Mouse (Mus musculus): ENCODE results near the gene Olfr463. TPM values are rescaled to one million over a fixed set of nuclear protein-coding genes. Genes with fewer than 3 reads are reported as not detected.

The Olfr463 gene
- polyA plus RNA-seq, 1 experiment = not detected

GRCm38 (mm10) chr11:87852690-87853596 lies 44.2 kb downstream of the Olfr463 start, which contains the start of gene Mks1:
Gene Mks1 (plus strand): TSS chr11:87853215.
- no peak for TF ChIP-seq GATA1 (IDR thresholded peaks at IDR 0.05; ENCODE audit: borderline replicate concordance, low read length)
- TF ChIP-seq FLI1 (IDR thresholded peaks at IDR 0.05; ENCODE audit: low read length) = no peak
- H3K36me3 ChIP-seq (replicated peaks; ENCODE audit: low read length) = peaks cover 18% of the 10 kb centered on the region
- H3K4me3 ChIP-seq (replicated peaks) = peak within 1 kb of the TSS; percentile 93
- H3K9me3 ChIP-seq = no peaks in the 10 kb centered on the region
- H3K4me1 ChIP-seq = peaks cover 16% of the 10 kb centered on the region
- peaks cover 16% of the 10 kb centered on the region for H3K27me3 ChIP-seq (replicated peaks)

GRCm38 (mm10) chr11:87847884-87848283 lies 49.3 kb downstream of the Olfr463 start:
- TF ChIP-seq GATA1 (IDR thresholded peaks at IDR 0.05; ENCODE audit: borderline replicate concordance, low read length) = no peak
- no peak for TF ChIP-seq FLI1 (IDR thresholded peaks at IDR 0.05; ENCODE audit: low read length)
- H3K4me1 ChIP-seq = peaks cover 7% of the 10 kb centered on the region
- peaks cover 14% of the 10 kb centered on the region for H3K27me3 ChIP-seq (replicated peaks)
- no peaks in the 10 kb centered on the region for H3K36me3 ChIP-seq (replicated peaks; ENCODE audit: low read length)
- H3K4me3 ChIP-seq (replicated peaks) = no peak overlapping the region
- H3K9me3 ChIP-seq = no peaks in the 10 kb centered on the region

GRCm38 (mm10) chr11:87846968-87847600 lies 50.1 kb downstream of the Olfr463 start:
- no peaks in the 10 kb centered on the region for H3K36me3 ChIP-seq (replicated peaks; ENCODE audit: low read length)
- no peak for TF ChIP-seq FLI1 (IDR thresholded peaks at IDR 0.05; ENCODE audit: low read length)
- no peak for TF ChIP-seq GATA1 (IDR thresholded peaks at IDR 0.05; ENCODE audit: borderline replicate concordance, low read length)
- no peak overlapping the region for H3K4me3 ChIP-seq (replicated peaks)
- H3K9me3 ChIP-seq = no peaks in the 10 kb centered on the region
- H3K27me3 ChIP-seq (replicated peaks) = peaks cover 15% of the 10 kb centered on the region
- H3K4me1 ChIP-seq = peaks cover 3% of the 10 kb centered on the region; the same call in 1 of the 2 replicates

Other genes starting within 250 kb of the Olfr463 start
- gene Rnf43, start 234.7 kb downstream of the Olfr463 start, polyA plus RNA-seq (2012; ENCODE audit: insufficient read depth, low replicate concordance) = 1.0 and 2.7 TPM in 2 replicates
- 5.6 and 15.5 TPM in 2 replicates for gene Supt4a, start 159.8 kb downstream of the Olfr463 start, polyA plus RNA-seq (2012; ENCODE audit: insufficient read depth, low replicate concordance)
- gene Tspoap1, start 136.8 kb downstream of the Olfr463 start, polyA plus RNA-seq (2012; ENCODE audit: insufficient read depth, low replicate concordance) = 12.9 and 13.9 TPM in 2 replicates
- 30.8 and 297 TPM in 2 replicates for gene Mpo, start 103.8 kb downstream of the Olfr463 start, polyA plus RNA-seq (2012; ENCODE audit: insufficient read depth, low replicate concordance)
- gene Lpo, start 69.1 kb downstream of the Olfr463 start, polyA plus RNA-seq (2012; ENCODE audit: insufficient read depth, low replicate concordance) = not detected in 2 replicates
- 3.8 TPM in 1 of 2 replicates, not detected in the other for gene Mks1, start 44.2 kb downstream of the Olfr463 start, polyA plus RNA-seq (2012; ENCODE audit: insufficient read depth, low replicate concordance)
- gene Epx, start 21.9 kb downstream of the Olfr463 start, polyA plus RNA-seq (2012; ENCODE audit: insufficient read depth, low replicate concordance) = 0.39 TPM in 1 of 2 replicates, not detected in the other
- gene Olfr462, start 5.1 kb downstream of the Olfr463 start, polyA plus RNA-seq (2012; ENCODE audit: insufficient read depth, low replicate concordance) = not detected in 2 replicates
- not detected in 2 replicates for gene Olfr464, start 23.6 kb upstream of the Olfr463 start, polyA plus RNA-seq (2012; ENCODE audit: insufficient read depth, low replicate concordance)
- gene Dynll2, start 90.1 kb upstream of the Olfr463 start, polyA plus RNA-seq (2012; ENCODE audit: insufficient read depth, low replicate concordance) = 32.1 and 63.0 TPM in 2 replicates
- gene Srsf1, start 150.0 kb upstream of the Olfr463 start, polyA plus RNA-seq (2012; ENCODE audit: insufficient read depth, low replicate concordance) = 25.7 and 74.9 TPM in 2 replicates
- 5.8 and 9.9 TPM in 2 replicates for gene Vezf1, start 170.9 kb upstream of the Olfr463 start, polyA plus RNA-seq (2012; ENCODE audit: insufficient read depth, low replicate concordance)
- gene Cuedc1, start 200.7 kb upstream of the Olfr463 start, polyA plus RNA-seq (2012; ENCODE audit: insufficient read depth, low replicate concordance) = 294 and 346 TPM in 2 replicates